Mouse (Mus musculus) urinary bladder, postnatal 14 days (tissue): ENCODE data around the gene Yipf7.

Experiments
- DNase-seq: peaks from one replicate; pipeline ENCODE4 v3.0.0; 2021; ENCODE audit warnings: low spot score

Gene Yipf7

DNA sequence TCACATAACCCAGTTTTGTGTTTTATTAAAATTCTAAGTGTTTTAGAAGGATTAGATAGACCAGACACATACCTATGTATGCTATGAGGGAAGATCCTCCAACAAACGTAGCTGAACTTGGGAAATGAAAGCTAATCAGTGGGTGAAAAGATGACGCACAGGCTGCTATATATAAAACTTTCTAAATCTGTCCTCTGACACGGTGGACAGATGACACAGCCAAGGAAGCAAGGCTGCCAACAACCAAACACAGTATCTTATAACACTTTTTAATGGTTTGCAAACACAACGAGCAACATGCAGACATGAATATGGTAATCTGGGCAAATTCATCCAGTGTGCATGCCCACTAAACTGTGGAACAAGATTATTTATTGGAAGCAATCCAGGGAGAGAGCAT lies at the start of gene Yipf7:
Gene Yipf7 (minus strand): TSS at position 160 of the 400 bp plus-strand sequence.
- no peak for DNase-seq

DNA sequence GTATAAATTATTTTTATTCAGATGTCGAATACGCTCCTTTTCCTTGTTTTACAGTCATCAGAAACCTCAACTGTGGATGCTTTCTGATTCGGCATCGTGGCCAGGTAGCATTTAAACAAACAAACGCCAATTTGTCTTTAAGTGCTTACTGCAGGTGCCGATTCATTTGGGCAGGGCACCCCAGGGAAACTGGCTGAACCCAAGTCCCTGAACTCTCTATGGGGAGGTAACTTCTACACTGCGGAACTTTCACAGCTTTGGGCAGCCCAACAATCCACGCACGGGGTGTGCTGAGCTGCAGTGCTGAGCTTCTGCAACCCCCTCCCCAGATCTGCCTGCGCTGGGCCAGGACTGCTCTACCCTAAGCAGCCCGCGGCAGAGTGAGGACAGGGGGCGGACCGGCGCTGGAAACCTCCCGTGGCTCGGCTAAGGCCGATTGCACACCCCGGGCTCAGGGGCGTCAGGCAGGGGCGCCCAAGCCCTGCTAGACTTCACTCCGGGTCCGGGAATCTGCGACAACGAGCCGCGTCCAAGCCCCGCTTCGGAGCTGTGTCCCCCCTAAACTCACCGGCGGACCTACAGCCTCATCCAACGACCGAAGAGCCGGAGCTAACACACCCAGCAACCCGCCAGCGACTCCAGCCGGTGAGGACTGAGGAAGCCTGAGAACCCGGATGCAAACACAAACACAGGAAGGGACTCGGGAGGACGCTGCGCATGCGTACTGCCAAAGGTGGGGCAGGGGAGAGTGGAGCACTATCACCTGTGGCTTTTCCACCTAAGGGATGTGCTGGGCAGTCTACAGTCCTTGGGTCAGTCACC lies 49.4 kb upstream of the Yipf7 start, which contains the start of gene Gnpda2:
Gene Gnpda2 (minus strand): TSS at position 701 of the 822 bp plus-strand sequence.
- DNase-seq, result peak; percentile 86

DNA sequence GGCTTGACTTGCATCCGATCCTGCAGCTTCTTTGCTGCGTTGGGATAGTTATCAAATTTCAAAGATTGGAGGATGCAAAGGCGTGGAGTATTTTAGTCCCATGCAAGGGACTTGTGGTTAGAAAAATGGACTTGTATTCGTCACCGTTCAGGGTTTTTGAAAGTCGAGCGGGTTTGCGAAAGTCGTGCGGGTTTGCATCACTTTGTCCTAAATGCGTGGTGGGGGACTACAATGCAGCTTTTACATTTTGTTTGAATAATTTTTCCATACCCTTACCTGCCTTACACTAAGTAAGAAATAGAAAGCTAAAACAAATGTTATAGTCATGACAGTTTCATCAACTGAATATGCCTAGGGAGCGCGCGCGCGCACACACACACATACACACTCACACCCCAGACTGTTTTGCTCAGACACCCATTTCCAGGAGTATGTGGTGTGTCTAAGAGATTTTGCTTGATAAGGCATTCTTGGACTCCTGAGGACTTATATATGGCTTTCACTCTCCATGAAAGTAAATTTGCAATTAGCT lies 15.0 kb upstream of the Yipf7 start:
- no peak for DNase-seq

DNA sequence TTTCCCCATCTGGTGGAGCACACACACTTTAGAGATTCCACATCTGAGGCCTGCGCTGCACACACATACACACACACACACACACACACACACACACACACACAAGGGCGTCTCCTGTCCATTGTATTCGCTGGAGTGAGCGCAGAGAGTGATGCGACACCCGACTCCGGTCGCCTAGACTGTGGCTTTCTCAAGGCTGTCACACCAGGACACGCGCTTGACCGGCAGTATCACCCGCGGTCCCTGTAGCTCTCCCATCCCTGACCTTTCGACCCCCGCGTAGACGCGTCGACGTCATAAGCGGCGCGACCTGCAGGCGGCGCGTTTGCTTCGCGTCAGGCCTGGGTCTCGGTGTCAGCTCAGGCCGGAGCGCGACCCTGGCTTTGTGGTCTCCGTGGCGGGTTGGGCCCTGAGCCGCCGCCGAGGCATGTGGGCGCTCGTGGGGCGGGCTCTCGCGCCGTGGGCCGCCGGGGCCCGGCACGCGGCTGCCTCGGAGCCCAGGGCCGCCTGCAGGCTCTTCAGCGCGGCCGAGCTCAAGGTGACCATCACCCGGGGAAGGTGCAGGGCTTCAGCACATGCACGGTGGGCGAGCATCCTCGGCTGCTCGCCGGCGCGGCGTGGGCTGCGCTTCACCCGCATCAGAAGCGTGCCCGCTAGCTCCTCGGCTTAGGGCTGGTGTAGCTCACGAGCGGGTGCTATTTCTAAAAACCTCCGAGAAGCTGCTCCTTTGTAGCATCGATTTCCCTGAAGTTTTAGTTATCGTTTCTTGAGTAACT lies 14.4 kb upstream of the Yipf7 start, which contains the start of gene Guf1:
Gene Guf1 (plus strand): TSS at position 296 of the 776 bp plus-strand sequence.
- DNase-seq, result peak; percentile 92

DNA sequence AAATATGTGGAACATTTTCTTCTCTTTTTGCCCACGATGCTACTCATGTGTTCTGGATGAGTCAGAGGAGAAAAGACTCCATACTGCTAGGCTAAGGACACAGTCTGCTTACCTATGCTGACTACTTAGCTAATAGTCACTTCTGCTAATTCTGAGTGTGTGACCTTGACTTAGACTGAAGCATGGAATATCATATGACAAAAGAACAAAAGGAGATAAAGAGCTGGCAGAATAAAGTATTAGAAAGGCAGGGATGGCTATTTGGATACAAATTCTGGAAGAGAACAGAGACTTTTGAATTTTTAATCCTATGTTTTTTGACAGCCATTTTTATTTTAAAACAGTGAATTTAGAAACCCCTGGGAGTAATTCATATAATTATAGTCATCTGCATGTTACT lies 768 bp downstream of the Yipf7 start:
- DNase-seq, result no peak

DNA sequence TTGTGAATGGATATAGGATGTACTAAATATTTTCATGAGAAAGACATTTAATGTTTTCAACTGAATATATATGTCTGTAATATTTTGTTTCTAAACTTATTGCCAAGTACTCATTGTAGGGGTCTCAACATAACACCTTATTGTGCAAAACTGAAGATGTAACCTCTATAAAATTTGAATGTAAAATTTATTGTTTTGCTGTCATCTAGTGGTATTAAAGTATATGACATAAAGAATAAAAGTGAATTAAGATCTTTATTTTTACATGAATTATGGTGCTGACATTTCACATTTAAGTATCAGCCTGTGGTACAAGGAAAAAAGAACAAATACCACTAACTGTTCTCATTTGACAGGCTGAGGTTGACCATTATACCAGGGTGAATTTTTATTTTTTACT lies 18.5 kb downstream of the Yipf7 start:
- DNase-seq, result no peak

DNA sequence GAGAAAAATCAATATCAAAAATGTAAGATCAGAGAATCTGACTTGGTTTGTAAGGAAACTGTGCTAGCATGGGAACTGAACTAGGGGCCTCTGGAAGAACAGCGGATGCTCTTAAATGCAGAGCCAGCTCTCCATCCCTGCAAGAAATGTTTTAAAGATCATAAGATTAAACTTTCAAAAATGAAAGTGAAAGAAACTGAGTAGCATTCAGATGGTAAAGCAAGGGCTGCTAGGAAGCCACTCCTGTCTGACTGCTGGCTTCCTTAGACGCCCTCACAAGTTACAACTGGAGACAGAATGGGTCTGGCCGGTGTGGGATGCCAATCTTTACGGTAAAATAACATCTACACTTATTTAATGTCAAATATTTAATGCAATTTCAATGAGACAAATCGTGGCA lies 20.4 kb downstream of the Yipf7 start:
- no peak for DNase-seq

DNA sequence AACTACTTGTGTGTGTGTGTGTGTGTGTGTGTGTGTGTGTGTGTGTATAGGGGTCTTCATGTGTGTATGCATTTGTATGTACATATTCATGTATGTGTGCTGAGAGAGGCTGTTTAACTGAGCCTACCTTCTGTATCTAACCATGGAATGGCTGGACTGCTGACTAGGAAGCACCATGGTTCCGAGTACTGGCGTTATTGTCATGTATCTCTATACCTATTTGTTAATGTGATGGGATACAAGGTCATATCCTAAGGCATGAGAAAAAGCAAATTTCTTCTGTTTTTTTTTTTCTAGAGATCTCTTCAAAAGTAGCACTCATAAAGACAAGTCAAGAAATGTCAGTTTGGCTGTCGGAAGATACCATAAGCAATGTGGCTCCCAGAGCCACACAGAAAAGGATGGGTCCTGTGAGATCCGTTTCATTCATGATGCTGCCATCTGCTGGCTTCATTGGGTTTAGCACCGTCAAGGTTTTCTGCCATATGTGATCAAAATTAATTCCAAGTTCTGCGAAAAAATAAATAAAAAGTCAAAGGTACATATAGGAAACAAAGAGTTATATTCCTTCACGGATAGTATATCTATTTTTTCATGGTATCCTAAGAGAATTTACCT lies 21.7 kb downstream of the Yipf7 start:
- peak; percentile 29 for DNase-seq

DNA sequence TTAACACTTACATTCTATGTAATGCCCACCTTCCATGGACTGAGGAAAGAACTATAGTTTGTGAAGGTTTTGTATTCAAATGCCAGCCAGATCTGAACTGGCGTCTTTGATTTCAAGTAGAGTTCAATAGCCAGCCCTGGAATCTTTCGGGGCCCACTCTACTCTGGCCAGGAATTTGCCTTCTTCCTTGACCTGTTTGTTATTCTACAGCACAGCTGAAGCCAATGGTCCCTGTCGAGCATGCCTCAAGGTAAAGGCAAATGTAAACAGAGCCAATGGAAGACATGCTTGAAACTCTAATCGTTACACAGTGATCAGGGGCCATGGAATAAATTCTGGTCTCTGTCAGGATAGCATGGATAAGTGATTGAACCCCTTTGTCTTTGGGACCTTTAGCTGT lies 30.2 kb downstream of the Yipf7 start:
- no peak for DNase-seq

DNA sequence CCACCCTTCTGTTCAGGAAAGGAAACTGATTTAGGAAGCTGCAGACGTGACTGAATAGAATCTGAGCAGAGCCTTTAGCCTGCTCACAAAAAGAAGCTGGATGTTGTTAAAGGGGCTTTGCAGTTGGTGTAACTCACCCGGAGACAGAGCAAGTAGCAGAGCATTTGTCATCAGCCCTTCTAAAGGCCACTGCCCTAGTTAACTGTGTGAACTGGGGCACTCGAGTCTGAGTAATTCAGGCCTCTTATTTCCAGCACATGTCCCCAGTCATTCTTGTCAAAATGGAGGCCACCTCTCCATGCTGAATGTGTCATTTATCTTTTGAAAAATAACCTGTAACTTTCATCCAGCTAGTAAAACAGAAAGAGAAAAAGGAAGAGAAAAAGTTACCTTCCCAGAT lies 30.8 kb downstream of the Yipf7 start:
- DNase-seq, result no peak

DNA sequence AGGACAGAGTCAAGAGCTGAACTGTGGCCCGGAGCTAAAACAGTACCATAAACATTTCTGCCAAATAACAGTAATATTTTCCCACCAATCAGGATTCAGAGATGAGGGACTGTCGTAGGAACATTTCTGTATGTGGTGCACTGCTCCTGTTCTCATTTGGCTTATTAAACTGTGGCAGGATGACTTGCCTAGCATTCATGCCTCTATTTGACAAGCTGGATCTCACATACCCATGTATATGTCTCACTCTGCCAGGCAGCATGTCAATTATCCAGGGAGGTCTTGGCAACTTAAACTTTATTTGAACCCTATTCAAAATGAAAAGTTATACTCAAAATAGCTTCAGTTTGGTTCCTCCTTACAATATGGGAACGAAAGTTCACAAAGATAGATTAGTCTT lies 35.4 kb downstream of the Yipf7 start:
- no peak for DNase-seq

DNA sequence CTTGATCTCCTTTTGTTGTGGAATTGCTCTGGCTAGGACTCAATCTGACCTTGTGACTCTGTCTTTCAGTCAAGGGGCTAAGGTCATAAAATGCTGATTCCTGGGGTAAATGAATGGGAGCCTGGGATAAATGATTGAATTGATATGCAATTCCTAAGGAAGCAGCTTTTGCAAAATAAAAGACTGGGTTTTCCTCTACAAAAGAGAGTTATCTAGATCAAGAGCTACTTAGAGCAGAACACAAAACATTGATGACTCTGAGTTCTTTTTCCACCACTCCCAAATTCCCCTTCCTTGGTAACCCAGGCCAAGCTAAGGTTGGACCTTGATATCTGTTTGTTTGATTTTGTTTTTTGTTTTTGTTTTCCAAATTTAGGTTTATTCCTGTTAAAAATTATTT lies 53.4 kb downstream of the Yipf7 start:
- no peak for DNase-seq

DNA sequence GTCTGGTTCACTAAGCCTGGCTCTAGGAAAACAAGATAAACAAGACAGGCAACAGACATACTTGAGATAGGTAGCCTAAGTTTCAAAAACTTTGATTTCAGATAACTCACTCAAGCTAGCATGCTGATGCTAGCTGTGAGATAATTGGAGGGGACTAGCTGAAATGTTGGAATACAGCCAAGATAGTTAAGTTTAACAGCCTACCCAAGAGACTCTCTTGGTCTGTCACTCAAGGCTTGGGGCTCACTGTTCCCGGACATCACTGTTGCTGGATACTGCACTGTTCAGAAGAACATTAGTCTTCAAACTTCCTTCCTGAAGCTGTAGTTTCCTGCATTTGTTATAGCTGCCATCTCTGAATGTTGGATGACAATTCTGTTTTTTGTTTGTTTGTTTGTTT lies 74.9 kb downstream of the Yipf7 start:
- no peak for DNase-seq
